Mouse (Mus musculus): Measurements from ENCODE around the gene Olfr1259.
"Not testable (repeated sequence)": the region's sequence is repeated elsewhere in the genome, so short reads cannot be mapped to it uniquely, and the experiment has no call there.

The Olfr1259 gene

DNA sequence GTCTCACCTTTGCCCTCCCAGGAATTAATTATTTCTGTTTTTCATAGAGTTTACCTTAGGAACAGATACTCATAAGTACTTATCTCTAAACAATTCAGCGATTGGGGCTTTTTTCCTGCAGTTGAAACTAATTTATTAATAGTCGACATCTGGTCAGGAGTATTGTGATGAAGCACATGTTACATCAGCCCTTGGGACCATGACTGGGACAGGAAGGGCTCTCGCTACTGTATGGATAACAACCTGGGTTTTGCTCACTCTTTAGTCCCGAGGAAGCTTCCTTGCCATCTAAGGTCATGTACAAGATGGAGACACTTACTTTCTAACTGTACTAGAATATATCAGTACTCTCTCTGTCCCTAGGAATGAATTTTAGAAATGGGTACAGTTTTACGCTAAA is at the start of gene Olfr1259:
Gene Olfr1259, minus strand, starts transcription at position 101 of the 400 bp plus-strand sequence.
- DNase-seq (ENCODE audit: low read depth): no peak

DNA sequence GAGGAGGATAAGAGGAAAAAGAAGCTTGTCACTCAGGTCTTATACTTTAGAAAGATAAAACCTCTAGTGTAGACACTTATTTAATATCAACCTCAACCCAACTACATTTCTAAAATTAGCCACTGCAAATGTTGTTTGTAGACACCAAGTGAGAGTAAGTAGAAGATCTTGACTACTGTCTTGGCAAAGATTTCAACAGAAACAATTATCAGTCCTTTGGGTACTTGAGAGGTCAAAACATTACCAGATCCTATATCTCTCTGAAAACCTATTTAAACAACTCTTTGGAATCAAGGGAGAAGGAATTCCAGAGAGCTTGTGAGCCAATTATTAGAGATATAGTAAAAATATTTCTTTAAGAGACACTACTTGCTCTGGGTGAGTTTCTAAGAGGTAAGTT is 42.5 kb upstream of the Olfr1259 start, which contains the start of gene Olfr1261:
Gene Olfr1261, plus strand, starts transcription at position 301 of the 400 bp plus-strand sequence.
- no peak for DNase-seq (ENCODE audit: low read depth)

DNA sequence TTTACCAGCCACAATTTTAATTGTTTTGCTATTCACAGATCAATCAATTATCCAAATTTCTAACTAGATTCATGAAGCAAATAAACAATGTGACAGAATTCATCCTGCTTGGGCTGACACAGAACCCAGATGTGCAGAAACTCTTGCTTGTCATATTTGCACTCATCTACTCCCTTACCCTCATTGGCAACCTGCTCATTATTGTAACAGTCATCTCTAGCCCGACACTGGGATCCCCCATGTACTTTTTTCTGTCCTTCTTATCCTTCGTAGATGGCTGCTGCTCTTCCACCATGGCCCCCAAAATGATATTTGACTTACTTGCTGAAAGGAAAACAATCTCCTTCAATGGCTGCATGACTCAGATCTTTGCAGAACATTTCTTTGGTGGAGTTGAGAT is 29.2 kb upstream of the Olfr1259 start:
- DNase-seq (ENCODE audit: low read depth): no peak

DNA sequence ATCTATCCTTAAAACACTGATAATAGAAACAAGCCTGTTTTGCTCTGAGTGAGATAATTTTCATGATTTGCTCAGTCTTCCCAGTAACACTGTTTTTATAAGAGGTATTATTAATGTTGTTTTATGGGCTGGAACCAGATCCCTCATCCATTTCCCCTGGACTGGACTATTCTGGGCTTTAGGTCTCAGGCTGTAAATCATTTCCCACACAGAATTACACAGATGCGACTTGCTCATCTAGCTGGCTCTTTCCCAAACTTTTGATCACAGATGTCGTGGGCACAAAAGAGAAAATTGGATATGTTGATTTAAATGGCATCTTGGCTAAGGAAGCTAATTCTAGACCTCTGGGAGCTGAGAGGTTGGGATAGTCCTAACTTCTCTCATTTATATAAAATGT is 25.7 kb upstream of the Olfr1259 start, which contains the start of gene Olfr1260:
Gene Olfr1260, plus strand, starts transcription at position 157 of the 400 bp plus-strand sequence.
- DNase-seq (ENCODE audit: low read depth): no peak

DNA sequence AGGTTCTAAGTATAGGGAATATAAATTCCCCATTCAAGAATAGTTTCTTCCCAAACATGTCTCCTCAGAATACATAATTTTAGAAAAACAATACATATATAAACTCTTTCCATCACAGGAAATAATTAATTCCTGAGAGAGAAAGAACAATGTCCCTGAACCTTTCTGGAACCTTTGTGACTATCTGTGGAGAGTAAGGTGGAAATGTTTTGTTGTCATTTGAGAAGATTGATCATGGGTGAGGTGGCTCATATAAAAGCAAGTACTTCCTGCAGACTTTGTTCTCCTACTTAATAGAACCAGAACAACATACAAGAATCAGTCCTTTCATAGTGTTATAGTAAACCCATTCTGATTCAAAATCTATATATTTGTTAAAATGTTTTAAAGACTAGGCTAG is 21.5 kb downstream of the Olfr1259 start, which contains the start of gene Olfr1258:
Gene Olfr1258, plus strand, starts transcription at position 301 of the 400 bp plus-strand sequence.
- no peak for DNase-seq (ENCODE audit: low read depth)

DNA sequence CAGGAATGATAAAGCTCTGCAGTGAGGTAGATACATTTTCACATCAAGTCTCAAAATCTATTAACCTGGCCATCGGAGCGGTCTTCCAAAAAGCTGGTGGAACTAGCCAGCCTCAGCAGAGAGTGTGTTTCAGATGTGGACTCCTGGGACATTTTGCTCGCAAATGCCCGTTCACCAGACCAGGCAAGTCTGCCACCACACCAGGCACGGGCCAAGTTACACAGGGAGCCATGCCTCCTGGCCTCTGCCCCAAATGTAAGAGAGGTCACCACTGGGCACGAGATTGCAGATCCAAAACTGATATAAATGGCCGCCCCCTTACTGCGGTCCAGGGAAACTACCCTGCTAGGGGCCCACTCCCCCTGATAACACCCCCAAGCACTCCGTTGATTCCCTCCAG is 35.8 kb downstream of the Olfr1259 start:
- DNase-seq (ENCODE audit: low read depth): not testable (repeated sequence)
